In genomic region chr11:3496756-3497155, GRCm38 (mm10) we compare ENCODE assay signal across 14 mouse cellular contexts. TPM values are rescaled to one million over a fixed set of nuclear protein-coding genes. Genes with fewer than 3 reads are reported as not detected.
DNase-seq lines count a peak whose midpoint lies in the region; ATAC-seq and TF ChIP-seq lines count a peak whose summit lies in the region.
"Had no signal": no experiment of that assay in that cellular context is flagged by ENCODE, and none has a peak within 500 bp of the region (broad histone marks: within the 10 kb centered on the region; RNA-seq: fewer than 3 reads in every experiment).

No protein-coding gene starts in this region.

- no peak overlapping the region for H3K4me3 ChIP-seq in embryonic facial prominence, embryonic 14.5 days (ENCODE audit: low read depth, low read length)
- H3K4me3 ChIP-seq in embryonic facial prominence, embryonic 10.5 days, result no peak overlapping the region
- no peak overlapping the region for H3K4me3 ChIP-seq in kidney, adult 2 months (ENCODE audit: insufficient read depth, low read depth, low read length)
- no peak overlapping the region for H3K4me3 ChIP-seq in lung, postnatal 0 days (ENCODE audit: low read depth, low read length)
- H3K4me3 ChIP-seq: embryonic facial prominence, embryonic 13.5 days; forebrain, embryonic 13.5 days; heart, embryonic 12.5 days had no signal

- no peaks in the 10 kb centered on the region for H3K36me3 ChIP-seq in embryonic facial prominence, embryonic 14.5 days (ENCODE audit: control insufficient read depth, insufficient read depth, low read length)
- no peaks in the 10 kb centered on the region for H3K36me3 ChIP-seq in embryonic facial prominence, embryonic 10.5 days (replicated peaks)
- no peaks in the 10 kb centered on the region for H3K36me3 ChIP-seq in kidney, adult 2 months (ENCODE audit: control insufficient read depth, insufficient read depth, low read length)
- H3K36me3 ChIP-seq in lung, postnatal 0 days (ENCODE audit: insufficient read depth, low read length), result no peaks in the 10 kb centered on the region
- H3K36me3 ChIP-seq: embryonic facial prominence, embryonic 13.5 days had no signal

- no peak overlapping the region for H3K4me2 ChIP-seq in embryonic facial prominence, embryonic 14.5 days (ENCODE audit: low read depth, low read length)
- H3K4me2 ChIP-seq in lung, postnatal 0 days (replicated peaks; ENCODE audit: low read depth, low read length), result no peak overlapping the region
- H3K4me2 ChIP-seq: embryonic facial prominence, embryonic 13.5 days; forebrain, embryonic 13.5 days; heart, embryonic 12.5 days; liver, embryonic 11.5 days had no signal

- no peak for TF ChIP-seq CTCF in kidney, adult 2 months (conservative IDR thresholded peaks at IDR 0.05; ENCODE audit: insufficient read depth, insufficient read length, low read depth, low read length)
- no peak for TF ChIP-seq CTCF in lung, postnatal 0 days (IDR thresholded peaks at IDR 0.05)

- peak; percentile 86 for DNase-seq in embryonic facial prominence, embryonic 14.5 days (ENCODE audit: low spot score)
- no peak for DNase-seq in embryonic facial prominence, embryonic 10.5 days (ENCODE audit: low spot score)
- peak; percentile 31 for DNase-seq in R1 (ENCODE audit: low read depth, low spot score)
- peak; percentile 80 for DNase-seq in kidney, adult 2 months
- peak; percentile 52 for DNase-seq in lung, postnatal 0 days (ENCODE audit: low spot score)
- DNase-seq in testis, postnatal 10 days (ENCODE audit: low spot score), result no peak
- DNase-seq in spleen, adult 12 weeks (ENCODE audit: low spot score), result no peak
- DNase-seq: retina, postnatal 1 day; spleen, adult 18-20 months had no signal

- WGBS in embryonic facial prominence, embryonic 14.5 days, result 45% methylated on average over 5 of the region's 5 CpGs
- 51% methylated on average over 5 of the region's 5 CpGs for WGBS in embryonic facial prominence, embryonic 10.5 days
- 47% methylated on average over 5 of the region's 5 CpGs for WGBS in kidney, adult 2 months
- 42% methylated on average over 5 of the region's 5 CpGs for WGBS in lung, postnatal 0 days

- H3K27me3 ChIP-seq in embryonic facial prominence, embryonic 14.5 days (replicated peaks; ENCODE audit: control insufficient read depth, insufficient read depth, low read length), result no peaks in the 10 kb centered on the region
- no peaks in the 10 kb centered on the region for H3K27me3 ChIP-seq in embryonic facial prominence, embryonic 10.5 days (replicated peaks; ENCODE audit: low read depth, poor library complexity, severe bottlenecking)
- no peaks in the 10 kb centered on the region for H3K27me3 ChIP-seq in kidney, adult 2 months (replicated peaks; ENCODE audit: control insufficient read depth, insufficient read depth, low read length)
- no peaks in the 10 kb centered on the region for H3K27me3 ChIP-seq in lung, postnatal 0 days (replicated peaks; ENCODE audit: insufficient read depth, low read length)
- H3K27me3 ChIP-seq: embryonic facial prominence, embryonic 13.5 days; forebrain, embryonic 13.5 days had no signal

- no peak for TF ChIP-seq POLR2A in kidney, adult 2 months (IDR thresholded peaks at IDR 0.05; ENCODE audit: low read depth, low read length)

- H3K9me3 ChIP-seq in embryonic facial prominence, embryonic 14.5 days (ENCODE audit: control insufficient read depth, low read length), result no peaks in the 10 kb centered on the region
- no peaks in the 10 kb centered on the region for H3K9me3 ChIP-seq in embryonic facial prominence, embryonic 10.5 days
- H3K9me3 ChIP-seq in lung, postnatal 0 days (ENCODE audit: low read length), result no peaks in the 10 kb centered on the region
- H3K9me3 ChIP-seq: embryonic facial prominence, embryonic 13.5 days; forebrain, embryonic 13.5 days; heart, embryonic 12.5 days had no signal

- ATAC-seq in embryonic facial prominence, embryonic 14.5 days (ENCODE audit: low read depth), result peak; percentile 79
- peak; percentile 35 for ATAC-seq in lung, postnatal 0 days
- no peak for ATAC-seq in frontal cortex, adult (ENCODE audit: low TSS enrichment)
- ATAC-seq: forebrain, embryonic 13.5 days had no signal

- 0 out of 2 replicates have a peak overlapping the region, but pooled peaks have one; percentile 19 for H3K27ac ChIP-seq in embryonic facial prominence, embryonic 14.5 days (replicated peaks; ENCODE audit: low read depth, low read length)
- H3K27ac ChIP-seq in embryonic facial prominence, embryonic 10.5 days (replicated peaks), result no peak overlapping the region
- H3K27ac ChIP-seq in kidney, adult 2 months (ENCODE audit: insufficient read depth, low read depth, low read length), result peak overlapping the region; percentile 59
- no peak overlapping the region for H3K27ac ChIP-seq in lung, postnatal 0 days (ENCODE audit: low read length)
- H3K27ac ChIP-seq: embryonic facial prominence, embryonic 13.5 days; forebrain, embryonic 13.5 days had no signal

- no peaks in the 10 kb centered on the region for H3K4me1 ChIP-seq in embryonic facial prominence, embryonic 14.5 days (ENCODE audit: control insufficient read depth, insufficient read depth, low read length)
- peaks cover 22% of the 10 kb centered on the region for H3K4me1 ChIP-seq in embryonic facial prominence, embryonic 10.5 days
- H3K4me1 ChIP-seq in kidney, adult 2 months (ENCODE audit: control insufficient read depth, insufficient read depth, low read length), result no peaks in the 10 kb centered on the region
- H3K4me1 ChIP-seq in lung, postnatal 0 days (ENCODE audit: insufficient read depth, low read depth, low read length), result no peaks in the 10 kb centered on the region
- H3K4me1 ChIP-seq: forebrain, embryonic 13.5 days had no signal

- no peak for TF ChIP-seq EP300 in lung, postnatal 0 days (IDR thresholded peaks at IDR 0.05)

- H3K9ac ChIP-seq in embryonic facial prominence, embryonic 14.5 days (ENCODE audit: low read depth, low read length), result no peak overlapping the region
- no peak overlapping the region for H3K9ac ChIP-seq in lung, postnatal 0 days (replicated peaks; ENCODE audit: low read depth)
- H3K9ac ChIP-seq: embryonic facial prominence, embryonic 13.5 days; forebrain, embryonic 13.5 days; heart, embryonic 12.5 days had no signal

RNA-seq across cellular contexts. Expression of gene Inpp5j, which starts 7.9 kb away (rescaled TPM):
- 0.81 and 1.0 TPM in 2 replicates for polyA plus RNA-seq in embryonic facial prominence, embryonic 14.5 days (2014; fragmentation: Nextera tagmentation; extraction: Ambion mirVana)
- 0.13 and 0.25 TPM in 2 replicates for polyA plus RNA-seq in embryonic facial prominence, embryonic 10.5 days (2016; fragmentation: Nextera tagmentation; extraction: Ambion mirVana)
- polyA plus RNA-seq in kidney, adult 2 months (2012; rRNA removed), result 24.0 and 28.0 TPM in 2 replicates
- 0.44 and 0.58 TPM in 2 replicates for polyA plus RNA-seq in lung, postnatal 0 days (2015; fragmentation: Nextera tagmentation; extraction: Ambion mirVana)

RNA-seq across cellular contexts. Expression of gene Pla2g3, which starts 8.7 kb away (rescaled TPM):
- polyA plus RNA-seq in embryonic facial prominence, embryonic 14.5 days (2014; fragmentation: Nextera tagmentation; extraction: Ambion mirVana), result 0.36 and 0.41 TPM in 2 replicates
- polyA plus RNA-seq in embryonic facial prominence, embryonic 10.5 days (2016; fragmentation: Nextera tagmentation; extraction: Ambion mirVana), result 1.6 and 2.0 TPM in 2 replicates
- polyA plus RNA-seq in kidney, adult 2 months (2012; rRNA removed), result 0.19 and 0.27 TPM in 2 replicates
- 0.29 and 0.30 TPM in 2 replicates for polyA plus RNA-seq in lung, postnatal 0 days (2015; fragmentation: Nextera tagmentation; extraction: Ambion mirVana)

RNA-seq across cellular contexts. Expression of gene Selenom, which starts 17.7 kb away (rescaled TPM):
- polyA plus RNA-seq in embryonic facial prominence, embryonic 14.5 days (2014; fragmentation: Nextera tagmentation; extraction: Ambion mirVana), result 204 and 215 TPM in 2 replicates
- 39.3 and 50.2 TPM in 2 replicates for polyA plus RNA-seq in embryonic facial prominence, embryonic 10.5 days (2016; fragmentation: Nextera tagmentation; extraction: Ambion mirVana)
- polyA plus RNA-seq in kidney, adult 2 months (2012; rRNA removed), result 136 and 163 TPM in 2 replicates
- polyA plus RNA-seq in lung, postnatal 0 days (2015; fragmentation: Nextera tagmentation; extraction: Ambion mirVana), result 60.8 and 62.8 TPM in 2 replicates

RNA-seq across cellular contexts. Expression of gene Smtn, which starts 43.7 kb away (rescaled TPM):
- polyA plus RNA-seq in embryonic facial prominence, embryonic 14.5 days (2014; fragmentation: Nextera tagmentation; extraction: Ambion mirVana), result 100 and 116 TPM in 2 replicates
- polyA plus RNA-seq in embryonic facial prominence, embryonic 10.5 days (2016; fragmentation: Nextera tagmentation; extraction: Ambion mirVana), result 40.5 and 42.6 TPM in 2 replicates
- 52.3 and 57.2 TPM in 2 replicates for polyA plus RNA-seq in kidney, adult 2 months (2012; rRNA removed)
- polyA plus RNA-seq in lung, postnatal 0 days (2015; fragmentation: Nextera tagmentation; extraction: Ambion mirVana), result 47.6 and 51.1 TPM in 2 replicates

RNA-seq across cellular contexts. Expression of gene Rnf185, which starts 44.6 kb away (rescaled TPM):
- polyA plus RNA-seq in embryonic facial prominence, embryonic 14.5 days (2014; fragmentation: Nextera tagmentation; extraction: Ambion mirVana), result 37.1 and 40.3 TPM in 2 replicates
- polyA plus RNA-seq in embryonic facial prominence, embryonic 10.5 days (2016; fragmentation: Nextera tagmentation; extraction: Ambion mirVana), result 37.6 and 40.2 TPM in 2 replicates
- polyA plus RNA-seq in kidney, adult 2 months (2012; rRNA removed), result 48.9 and 49.4 TPM in 2 replicates
- 23.1 and 24.3 TPM in 2 replicates for polyA plus RNA-seq in lung, postnatal 0 days (2015; fragmentation: Nextera tagmentation; extraction: Ambion mirVana)

Comparison
In these comparisons a context has a peak if more than half of its experiments do, and no peak if none do; other contexts are left out.
1. DNase-seq: peak in embryonic facial prominence, embryonic 14.5 days (single experiment), R1 (single experiment), kidney, adult 2 months (single experiment) and lung, postnatal 0 days (single experiment); none in embryonic facial prominence, embryonic 10.5 days (single experiment), testis, postnatal 10 days (single experiment) and spleen, adult 12 weeks (single experiment).
2. H3K27ac ChIP-seq: peak in embryonic facial prominence, embryonic 14.5 days (single experiment) and kidney, adult 2 months (single experiment); none in embryonic facial prominence, embryonic 10.5 days (single experiment) and lung, postnatal 0 days (single experiment).
3. RNA of gene Inpp5j, which starts 7.9 kb away (polyA plus RNA-seq): 24.0 to 28.0 TPM in kidney, adult 2 months; 0.81 to 1.0 TPM in embryonic facial prominence, embryonic 14.5 days, 0.44 to 0.58 TPM in lung, postnatal 0 days and 0.13 to 0.25 TPM in embryonic facial prominence, embryonic 10.5 days; every median in the first group is over 10 times any median in the second.